Mouse (Mus musculus) left cerebral cortex, postnatal 25 days (tissue): ENCODE measurements around the gene Rpa3. TPM values are rescaled to one million over a fixed set of nuclear protein-coding genes. Genes with fewer than 3 reads are reported as not detected.

Experiments
- DNase-seq, 2 experiments: peaks; one replicate each; pipeline ENCODE4 v3.0.0; 2022; ENCODE audit warnings: low spot score in 2 of 2, mixed read lengths in 1 of 2
- intact Hi-C: fragments of 180-260 bp; cut with DNase I; formaldehyde crosslinking; loops from one replicate; pipeline ENCODE4 v1.15.1; 2025
- total RNA-seq, 2 experiments: library from RNA; stranded (reverse); gene quantifications; 2 replicates each; pipeline ENCODE4 v1.2.3; 2021

Rpa3 gene
- total RNA-seq, 2 experiments from 2014 or later: 15.4 to 16.2 TPM

- intact Hi-C loops: no loop called here
- DNase-seq: no peak
Measured at GRCm38 (mm10) chr6:8227035-8227434, 31.9 kb downstream of the Rpa3 start.

DNA sequence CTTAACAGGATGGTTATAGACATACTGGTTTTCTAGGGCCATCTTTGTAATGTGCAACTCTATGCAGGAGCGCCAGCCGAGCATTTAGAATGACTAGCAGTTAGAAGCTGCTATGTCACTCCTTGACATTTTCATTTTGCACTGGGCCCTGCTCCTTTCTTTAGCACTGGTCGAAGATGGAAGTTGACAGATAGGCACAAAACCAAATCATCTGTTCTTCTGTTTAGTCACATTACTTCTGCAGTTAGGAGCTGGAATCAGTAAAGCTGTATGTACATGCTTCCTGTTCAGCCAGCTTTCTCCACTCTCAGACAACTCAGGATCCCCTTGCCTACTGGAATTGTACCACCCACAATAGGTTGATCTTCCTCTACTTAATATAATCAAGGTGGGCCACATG, 48.3 kb downstream of the Rpa3 start:
- no peak for DNase-seq
- intact Hi-C loops: no loop called here

- intact Hi-C loops: no loop called here
Measured at GRCm38 (mm10) chr6:8209866-8210186, 49.1 kb downstream of the Rpa3 start.

GRCm38 (mm10) chr6:8209047-8209865, 49.7 kb downstream of the Rpa3 start, which contains the start of gene Mios:
TSS of gene Mios (plus strand) at chr6:8209222.
- DNase-seq: peak; percentile 82 to 85
- intact Hi-C loops: no loop called here

More at GRCm38 (mm10) chr6:8209866-8210186, 49.1 kb downstream of the Rpa3 start:
- no peak for DNase-seq

Other genes starting within 250 kb of the Rpa3 start
- under 1 TPM; 0.60 to 0.76 TPM for gene Col28a1, start 66.6 kb downstream of the Rpa3 start, total RNA-seq
- 10 to 100 TPM; 22.2 to 22.8 TPM for gene Mios, start 50.0 kb downstream of the Rpa3 start, total RNA-seq
- gene Umad1, start 115 bp upstream of the Rpa3 start, total RNA-seq: 10 to 100 TPM; 37.3 to 41.1 TPM
- gene Gm45062, start 277 bp upstream of the Rpa3 start, total RNA-seq: 1 to 10 TPM; 5.7 to 6.1 TPM